Comparison of ENCODE assay signal across 8 mouse cellular contexts in the genomic region with DNA sequence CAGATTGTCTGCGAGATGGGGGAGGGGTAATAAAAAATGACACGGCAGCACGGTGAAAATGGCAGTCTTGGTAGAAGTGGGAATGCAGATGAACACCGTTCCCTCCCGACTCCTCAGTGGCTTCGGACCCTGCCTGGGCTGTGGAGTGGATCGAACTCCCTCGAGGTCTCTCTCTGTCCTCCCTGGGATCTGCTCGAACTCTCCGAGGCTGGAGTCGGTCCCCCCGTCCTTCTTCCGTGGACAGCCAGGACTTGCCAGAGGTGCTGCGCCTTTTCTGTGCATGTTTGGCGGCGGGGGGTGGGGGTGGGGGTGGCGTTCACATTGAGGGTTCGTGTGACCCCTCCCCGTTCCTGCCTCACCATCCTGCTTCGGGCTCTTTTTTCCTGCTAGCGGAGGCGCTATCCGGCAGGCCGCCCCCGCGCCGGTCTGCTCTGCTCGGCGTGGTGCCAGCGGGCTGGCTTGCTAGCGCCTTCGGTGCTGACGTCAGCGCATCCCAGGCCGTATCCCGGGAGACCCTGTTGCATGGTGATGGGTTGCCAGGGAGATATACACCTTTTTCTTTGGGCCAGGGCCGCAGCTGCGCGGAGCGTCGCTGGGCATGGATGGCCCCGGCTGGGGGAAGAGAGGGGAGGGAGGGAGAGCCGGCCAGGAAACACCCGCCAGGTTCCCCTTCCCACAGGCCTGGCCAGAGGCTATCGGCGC. TPM values are rescaled to one million over a fixed set of nuclear protein-coding genes. Genes with fewer than 3 reads are reported as not detected.
DNase-seq lines count a peak whose midpoint lies in the region; ATAC-seq lines count a peak whose summit lies in the region.

No protein-coding gene starts in this region.

- H3K9me3 ChIP-seq in hindbrain, embryonic 11.5 days (ENCODE audit: control insufficient read depth, low read length), result no peaks in the 10 kb centered on the region

- peak overlapping the region; percentile 48 for H3K9ac ChIP-seq in hindbrain, embryonic 11.5 days (ENCODE audit: low read depth, low read length)

- no peaks in the 10 kb centered on the region for H3K36me3 ChIP-seq in hindbrain, embryonic 11.5 days (ENCODE audit: control insufficient read depth, insufficient read depth, low read length)

- H3K4me2 ChIP-seq in hindbrain, embryonic 11.5 days (replicated peaks; ENCODE audit: low read depth, low read length), result peak overlapping the region; percentile 53

- 3% methylated on average over 46 of the region's 46 CpGs for WGBS in hindbrain, embryonic 11.5 days

- peaks cover 9% of the 10 kb centered on the region for H3K4me1 ChIP-seq in hindbrain, embryonic 11.5 days (replicated peaks; ENCODE audit: control insufficient read depth, insufficient read depth, low read length)

- H3K27me3 ChIP-seq in hindbrain, embryonic 11.5 days (ENCODE audit: control insufficient read depth, insufficient read depth, low read length), result no peaks in the 10 kb centered on the region

- DNase-seq in adrenal gland, adult (ENCODE audit: inconsistent age in 2 of 2, low spot score in 1 of 2), result peak; percentile 89 to 94
- DNase-seq in cerebellum, postnatal 10 days, result peak; percentile 96
- DNase-seq in frontal cortex, postnatal 25 days (ENCODE audit: low spot score in 2 of 2), result peak; percentile 94 to 96
- peak; percentile 92 for DNase-seq in hindbrain, embryonic 11.5 days (ENCODE audit: low spot score)
- peak; percentile 83 for DNase-seq in layer of hippocampus, adult 9-10 months (ENCODE audit: low spot score)
- DNase-seq in lung, adult 18-20 months, result peak; percentile 75 to 80
- DNase-seq in ovary, postnatal 36 days (ENCODE audit: low spot score), result peak; percentile 83
- no peak for DNase-seq in B cell, adult 2 months

- peak; percentile 75 for ATAC-seq in hindbrain, embryonic 11.5 days (ENCODE audit: low FRiP score)

- peak overlapping the region; percentile 47 for H3K27ac ChIP-seq in hindbrain, embryonic 11.5 days (ENCODE audit: low read depth, low read length)

- H3K4me3 ChIP-seq in hindbrain, embryonic 11.5 days (ENCODE audit: low read depth, low read length), result peak overlapping the region; percentile 26

RNA-seq across cellular contexts. Expression of a gene that starts 2.7 kb away (rescaled TPM):
- polyA plus RNA-seq in hindbrain, embryonic 11.5 days (2014; fragmentation: Nextera tagmentation; extraction: Ambion mirVana), result 11.2 and 11.8 TPM in 2 replicates

RNA-seq across cellular contexts. Expression of a gene that starts 21.7 kb away (rescaled TPM):
- polyA plus RNA-seq in hindbrain, embryonic 11.5 days (2014; fragmentation: Nextera tagmentation; extraction: Ambion mirVana), result 103 and 105 TPM in 2 replicates

RNA-seq across cellular contexts. Expression of a gene that starts 21.8 kb away (rescaled TPM):
- polyA plus RNA-seq in hindbrain, embryonic 11.5 days (2014; fragmentation: Nextera tagmentation; extraction: Ambion mirVana), result 20.7 and 22.0 TPM in 2 replicates

RNA-seq across cellular contexts. Expression of a gene that starts 27.7 kb away (rescaled TPM):
- polyA plus RNA-seq in hindbrain, embryonic 11.5 days (2014; fragmentation: Nextera tagmentation; extraction: Ambion mirVana), result 140 and 173 TPM in 2 replicates

RNA-seq across cellular contexts. Expression of a gene that starts 37.2 kb away (rescaled TPM):
- polyA plus RNA-seq in hindbrain, embryonic 11.5 days (2014; fragmentation: Nextera tagmentation; extraction: Ambion mirVana), result 2.3 and 3.1 TPM in 2 replicates

Comparison
In these comparisons a context has a peak if more than half of its experiments do, and no peak if none do; other contexts are left out.
1. DNase-seq: peak in adrenal gland, adult (2 of 2), cerebellum, postnatal 10 days (2 of 2), frontal cortex, postnatal 25 days (2 of 2), hindbrain, embryonic 11.5 days (single experiment), layer of hippocampus, adult 9-10 months (single experiment), lung, adult 18-20 months (2 of 2) and ovary, postnatal 36 days (single experiment); none in B cell, adult 2 months (0 of 2).